Mouse (Mus musculus): ENCODE measurements around the gene Pdia2.

The Pdia2 gene

GRCm38 (mm10) chr17:26198892-26199291, at the start of gene Pdia2:
TSS of gene Pdia2 (minus strand) at chr17:26199087.
- DNase-seq (ENCODE audit: extremely low spot score, low read depth, low spot score): no peak

DNA sequence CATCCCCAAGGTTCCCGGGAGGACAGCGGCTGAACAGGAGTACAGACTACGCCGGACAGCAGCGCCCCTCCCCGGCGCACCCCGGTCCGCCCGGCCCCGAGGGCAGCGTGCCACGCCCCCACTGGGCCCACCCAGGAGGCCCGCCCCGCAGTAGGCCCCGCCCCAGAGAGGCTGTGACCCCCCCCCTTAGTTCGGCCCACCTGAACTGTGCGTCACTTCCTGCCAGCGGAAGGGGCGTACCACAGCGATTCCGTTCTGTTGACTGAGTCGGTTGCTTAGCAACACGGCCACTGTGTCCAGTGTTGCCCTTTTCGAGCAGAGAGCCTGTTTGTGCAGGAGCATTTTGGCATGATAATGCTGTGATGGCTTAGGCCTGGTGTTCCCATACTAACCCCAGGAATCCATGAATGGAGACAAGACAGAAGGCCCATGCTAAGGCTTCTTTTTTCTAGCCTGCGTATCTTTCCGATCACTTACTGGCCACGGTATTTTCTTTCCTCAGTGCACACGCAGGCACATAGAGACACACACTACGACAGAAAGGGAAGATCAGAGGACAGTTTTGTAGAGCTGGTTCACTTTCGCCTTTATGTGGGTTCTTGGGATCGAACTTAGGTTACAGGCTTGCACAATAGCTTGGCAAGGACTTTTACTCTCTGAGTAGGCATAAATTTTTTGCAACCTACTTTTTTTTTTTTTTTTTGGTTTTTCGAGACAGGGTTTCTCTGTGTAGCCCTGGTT, 45.4 kb upstream of the Pdia2 start, which contains the start of gene Fam234a:
Gene Fam234a (minus strand): TSS at position 142 of the 741 bp plus-strand sequence.
- DNase-seq (ENCODE audit: extremely low spot score, low read depth, low spot score): peak; percentile 88

- peak; percentile 16 for DNase-seq (ENCODE audit: extremely low spot score, low read depth, low spot score)
Observed at GRCm38 (mm10) chr17:26243471-26244100, 44.7 kb upstream of the Pdia2 start.

GRCm38 (mm10) chr17:26240990-26241389, 42.1 kb upstream of the Pdia2 start:
- DNase-seq (ENCODE audit: extremely low spot score, low read depth, low spot score): no peak

- DNase-seq (ENCODE audit: extremely low spot score, low read depth, low spot score): no peak
Observed at GRCm38 (mm10) chr17:26240120-26240790, 41.4 kb upstream of the Pdia2 start.

DNA sequence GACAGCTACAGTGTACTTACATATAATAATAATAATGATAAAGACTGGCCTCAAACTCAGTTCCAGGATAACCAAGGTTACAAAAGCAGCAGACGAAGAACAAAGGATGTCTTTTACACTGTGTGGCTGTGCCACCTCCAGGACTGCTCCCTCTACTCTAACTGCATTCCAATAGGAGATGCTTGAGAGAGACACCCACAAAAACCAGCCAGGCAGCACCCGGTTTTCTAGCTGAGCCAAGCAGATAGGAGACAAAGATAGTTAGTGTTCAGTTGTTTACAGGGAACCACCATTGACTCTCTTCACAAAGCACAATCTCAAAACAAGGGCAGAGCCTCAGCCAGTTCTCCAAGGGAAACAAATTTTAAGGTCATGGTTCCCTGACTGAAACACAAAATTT, 40.7 kb upstream of the Pdia2 start:
- DNase-seq (ENCODE audit: extremely low spot score, low read depth, low spot score): no peak

DNA sequence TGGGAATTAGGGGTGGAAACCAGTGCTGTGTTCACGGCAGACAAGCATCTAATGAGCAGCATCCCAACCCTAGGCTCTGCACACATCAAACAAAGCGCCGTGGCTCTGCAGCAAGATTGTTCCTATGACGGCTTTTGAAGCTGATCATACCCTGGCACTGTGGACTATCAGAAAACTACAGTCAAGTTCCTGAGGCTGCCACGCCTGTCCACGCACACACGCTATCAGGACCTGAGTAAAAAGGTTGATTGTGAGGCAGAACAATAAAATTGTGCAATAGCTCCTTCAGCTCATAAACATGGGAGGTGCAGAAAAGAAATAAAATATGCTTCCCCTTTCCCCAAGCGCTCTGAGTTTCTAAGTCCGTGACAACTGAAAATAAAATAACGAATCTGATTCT, 38.8 kb upstream of the Pdia2 start:
- no peak for DNase-seq (ENCODE audit: extremely low spot score, low read depth, low spot score)

DNA sequence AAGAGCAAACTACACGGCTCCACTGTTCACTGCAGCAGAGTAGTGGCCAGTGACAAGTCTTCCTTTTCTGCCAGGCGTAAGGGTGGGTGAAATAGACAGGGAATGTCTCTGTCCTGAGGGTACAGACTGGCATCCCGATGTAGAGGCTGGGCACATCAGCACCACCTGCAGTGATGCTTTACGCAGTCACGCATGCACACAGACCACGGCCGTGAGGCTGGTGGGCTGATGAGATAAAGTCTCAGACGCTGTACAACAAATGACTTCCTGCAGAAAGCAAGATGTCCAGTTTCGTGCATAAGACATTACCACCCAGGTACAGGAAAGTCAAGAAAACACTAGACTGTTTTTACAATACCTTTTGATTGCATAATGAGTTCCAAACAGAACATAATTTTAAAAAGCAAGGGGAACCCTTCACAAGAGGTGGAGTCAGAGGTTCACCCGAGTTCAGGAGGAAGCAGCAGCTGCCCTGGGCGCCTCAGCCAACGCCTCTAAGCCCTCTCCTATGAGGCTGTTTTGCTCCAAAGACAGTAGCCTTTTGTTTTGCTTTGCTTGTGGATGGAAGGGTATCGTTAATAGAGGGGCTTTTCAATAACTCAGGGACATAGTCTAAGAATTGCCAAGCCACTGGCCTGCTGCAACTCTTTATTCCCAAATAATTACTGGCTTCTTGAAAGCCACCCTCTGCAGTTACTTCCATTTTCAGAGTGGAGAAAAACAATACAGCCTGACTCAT, 36.4 kb upstream of the Pdia2 start:
- DNase-seq (ENCODE audit: extremely low spot score, low read depth, low spot score): no peak

DNA sequence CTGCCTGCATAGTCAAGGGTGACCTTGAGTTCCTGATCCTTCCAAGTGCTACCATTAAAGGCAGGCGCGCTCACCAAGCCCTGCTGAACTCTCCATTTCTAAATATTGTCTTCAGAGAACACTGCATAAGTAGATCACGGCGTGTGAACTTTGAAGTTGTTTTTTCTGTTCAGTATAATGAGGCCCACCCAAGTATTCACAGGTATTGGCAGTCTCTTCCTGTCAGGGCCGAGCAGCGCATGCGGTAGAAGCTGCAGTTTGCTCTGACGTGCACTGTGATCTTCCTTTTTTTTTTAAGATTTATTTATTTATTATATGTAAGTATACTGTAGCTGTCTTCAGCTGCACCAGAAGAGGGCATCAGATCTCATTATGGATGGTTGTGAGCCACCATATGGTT, 35.5 kb upstream of the Pdia2 start:
- no peak for DNase-seq (ENCODE audit: extremely low spot score, low read depth, low spot score)

- DNase-seq (ENCODE audit: extremely low spot score, low read depth, low spot score): no peak
Observed at GRCm38 (mm10) chr17:26232863-26233262, 34.0 kb upstream of the Pdia2 start.

DNA sequence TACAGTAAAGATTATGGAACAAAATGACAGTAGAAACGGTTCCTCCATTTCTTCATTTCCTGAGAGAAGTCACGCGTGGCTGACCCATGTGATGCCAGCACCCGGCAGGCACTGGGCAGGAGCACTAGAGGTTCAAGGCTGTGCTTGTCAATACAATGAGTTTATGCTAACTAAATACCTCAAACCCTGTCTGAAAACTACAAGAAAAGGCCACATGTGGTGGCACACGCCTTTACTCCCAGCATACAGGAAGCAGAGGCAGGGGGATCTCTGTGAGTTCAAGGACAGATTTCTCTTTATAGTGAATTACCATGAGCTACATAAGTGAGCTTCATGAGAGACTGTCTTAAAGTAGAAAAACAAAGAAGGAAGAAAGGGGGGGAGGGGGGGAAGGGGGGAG, 32.3 kb upstream of the Pdia2 start:
- no peak for DNase-seq (ENCODE audit: extremely low spot score, low read depth, low spot score)

- DNase-seq (ENCODE audit: extremely low spot score, low read depth, low spot score): no peak
Observed at GRCm38 (mm10) chr17:26229776-26230175, 30.9 kb upstream of the Pdia2 start.

- DNase-seq (ENCODE audit: extremely low spot score, low read depth, low spot score): no peak
Observed at GRCm38 (mm10) chr17:26225150-26225549, 26.3 kb upstream of the Pdia2 start.

GRCm38 (mm10) chr17:26221508-26221907, 22.6 kb upstream of the Pdia2 start:
- DNase-seq (ENCODE audit: extremely low spot score, low read depth, low spot score): no peak

GRCm38 (mm10) chr17:26212681-26213080, 13.8 kb upstream of the Pdia2 start:
- no peak for DNase-seq (ENCODE audit: extremely low spot score, low read depth, low spot score)

GRCm38 (mm10) chr17:26212241-26212640, 13.4 kb upstream of the Pdia2 start:
- DNase-seq (ENCODE audit: extremely low spot score, low read depth, low spot score): no peak

DNA sequence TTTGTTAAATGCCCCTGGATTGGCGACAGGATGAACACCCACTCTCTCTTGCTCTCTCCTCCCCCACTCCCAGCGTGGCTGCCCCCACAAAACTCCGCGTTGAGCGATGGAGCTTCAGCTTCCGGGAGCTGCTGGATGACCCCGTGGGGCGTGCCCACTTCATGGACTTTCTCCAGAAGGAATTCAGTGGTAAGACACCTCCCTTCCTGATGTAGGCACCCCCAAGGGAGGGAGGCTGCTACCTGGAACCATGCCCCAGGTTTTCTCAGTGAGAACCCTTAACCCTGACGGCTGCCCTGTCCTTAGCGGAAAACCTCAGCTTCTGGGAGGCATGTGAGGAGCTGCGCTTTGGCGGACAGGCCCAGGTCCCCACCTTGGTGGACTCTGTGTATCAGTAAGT, 8.8 kb upstream of the Pdia2 start, which contains the start of gene Arhgdig:
Gene Arhgdig (minus strand): TSS at position 101 of the 400 bp plus-strand sequence.
- no peak for DNase-seq (ENCODE audit: extremely low spot score, low read depth, low spot score)

DNA sequence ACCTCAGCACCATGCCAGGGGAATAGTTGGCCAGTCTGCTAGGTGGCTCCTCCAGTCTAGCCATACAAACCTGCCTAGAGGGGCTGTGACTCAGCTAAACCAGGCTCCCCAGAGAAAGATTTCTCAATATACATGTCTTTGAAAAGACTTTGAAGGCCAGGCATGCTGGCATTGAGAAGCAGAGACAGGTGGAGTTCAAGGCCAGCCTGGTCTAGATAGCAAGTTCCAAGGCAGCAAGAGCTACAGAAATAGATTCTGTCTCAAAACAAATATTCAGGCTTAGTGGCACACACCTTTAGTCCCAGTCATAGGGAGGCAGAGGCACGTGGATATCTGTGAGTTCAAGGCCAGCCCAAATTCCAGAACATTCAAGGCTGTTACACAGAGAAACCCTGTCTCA, 7.5 kb upstream of the Pdia2 start:
- DNase-seq (ENCODE audit: extremely low spot score, low read depth, low spot score): no peak

- DNase-seq (ENCODE audit: extremely low spot score, low read depth, low spot score): no peak
Observed at GRCm38 (mm10) chr17:26204766-26205165, 5.9 kb upstream of the Pdia2 start.

DNA sequence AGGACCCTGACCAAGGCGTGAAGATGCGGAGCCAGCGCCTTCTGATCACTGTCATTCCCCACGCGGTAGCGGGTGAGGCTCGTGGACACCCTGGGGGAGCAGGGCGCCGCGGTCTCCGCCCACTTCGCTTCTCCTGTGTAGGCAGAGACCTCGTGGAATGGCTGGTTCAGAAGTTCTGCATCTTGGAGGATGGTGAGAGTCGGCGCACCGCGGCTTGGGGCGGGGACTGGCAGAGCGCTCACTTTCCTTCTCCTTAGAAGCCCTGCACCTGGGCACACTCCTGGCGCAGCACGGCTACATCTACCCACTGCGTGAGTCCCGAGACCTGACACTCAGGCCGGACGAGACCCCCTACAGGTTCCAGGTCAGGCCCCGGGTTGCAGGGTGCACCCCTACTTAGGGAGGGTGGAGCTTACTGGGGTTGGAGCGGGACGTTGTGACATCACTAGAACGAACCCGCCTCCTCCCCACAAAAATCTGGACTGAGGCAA, 4.5 kb upstream of the Pdia2 start:
- no peak for DNase-seq (ENCODE audit: extremely low spot score, low read depth, low spot score)

DNA sequence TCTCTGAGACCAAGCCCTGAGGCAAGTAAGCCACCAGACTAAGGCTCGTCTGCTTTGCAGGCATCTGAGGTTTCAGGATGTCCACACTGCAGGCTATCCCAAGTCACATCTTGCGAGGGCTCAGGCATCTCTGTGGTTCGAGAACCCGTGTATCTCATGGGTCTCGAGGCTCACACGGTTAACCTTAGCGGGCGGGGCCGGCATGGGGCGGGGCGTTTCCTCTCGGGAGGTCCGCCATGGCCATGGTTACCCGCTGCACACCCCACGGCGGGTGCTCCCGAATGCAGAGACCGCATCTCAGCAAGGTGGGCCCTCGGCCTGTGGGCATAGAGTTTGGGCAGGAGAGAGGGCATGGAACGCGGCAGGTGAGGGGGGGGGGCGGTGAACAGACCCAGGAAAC, 3.9 kb upstream of the Pdia2 start, which contains the start of gene Rgs11:
Gene Rgs11 (plus strand): TSS at position 215 of the 400 bp plus-strand sequence.
- DNase-seq (ENCODE audit: extremely low spot score, low read depth, low spot score): no peak

Measured in hindlimb bud, embryonic 11.5 days (tissue).